Mouse (Mus musculus): Measurements from ENCODE around the gene Kdm4a.

Gene Kdm4a

DNA sequence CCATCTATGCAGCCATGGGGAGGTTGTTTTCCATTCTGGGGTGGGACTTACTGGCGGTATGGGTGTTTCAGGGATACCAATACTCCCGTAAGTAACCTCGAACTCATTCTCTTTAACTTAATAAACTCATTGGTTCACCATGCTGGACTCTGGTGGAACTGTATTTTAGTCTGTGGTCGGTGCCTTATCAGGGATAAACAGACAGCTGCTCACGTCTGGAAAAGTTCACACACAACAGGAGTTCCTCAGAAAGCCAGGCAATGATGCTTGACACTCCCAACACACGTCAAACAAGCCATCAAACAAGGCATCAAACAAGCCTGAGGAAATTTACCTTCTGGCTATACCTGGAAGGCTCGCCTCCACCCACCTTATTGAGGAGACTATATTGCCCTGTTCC, 64.7 kb downstream of the Kdm4a start:
- no peak for DNase-seq

DNA sequence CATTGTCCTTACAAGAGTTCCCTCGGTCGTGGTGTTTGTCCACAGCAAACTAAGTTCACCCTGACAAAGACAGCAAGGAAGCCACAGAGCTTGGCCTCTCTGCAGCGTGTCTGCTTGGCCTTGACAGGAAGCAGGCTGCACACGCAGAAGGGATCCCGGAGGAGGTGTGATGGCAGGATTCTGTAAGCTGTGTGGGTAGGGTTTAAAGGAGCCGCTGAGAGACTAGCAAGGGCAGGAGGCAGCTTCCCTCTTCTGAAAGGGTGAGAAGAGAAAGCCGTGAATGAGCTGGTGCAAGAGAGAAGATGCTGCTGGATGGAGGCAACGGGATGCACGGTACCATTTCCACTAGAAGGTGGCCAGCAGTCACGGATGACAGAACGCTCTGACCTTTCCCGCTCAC, 67.2 kb downstream of the Kdm4a start:
- DNase-seq = peak in 1 of 2 experiments; percentile 15

DNA sequence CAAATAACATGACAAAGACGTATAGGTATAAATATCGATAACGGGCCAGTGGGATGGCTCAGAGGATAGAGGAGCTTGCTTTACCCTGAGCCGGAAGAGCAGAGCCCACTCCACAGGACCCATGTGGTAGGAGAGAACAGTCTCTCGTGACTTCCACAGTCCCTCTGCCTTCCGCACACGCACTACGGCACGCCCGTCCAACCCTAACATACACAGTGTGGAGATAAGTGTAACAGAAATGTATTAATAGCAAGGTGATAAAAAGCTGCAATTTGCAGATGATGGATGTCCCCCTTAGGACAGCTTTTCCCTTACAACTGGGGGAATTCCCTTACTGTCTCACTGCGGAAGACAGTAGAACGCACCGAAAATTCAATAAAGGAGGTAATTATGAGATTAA, 70.2 kb downstream of the Kdm4a start:
- DNase-seq = no peak

DNA sequence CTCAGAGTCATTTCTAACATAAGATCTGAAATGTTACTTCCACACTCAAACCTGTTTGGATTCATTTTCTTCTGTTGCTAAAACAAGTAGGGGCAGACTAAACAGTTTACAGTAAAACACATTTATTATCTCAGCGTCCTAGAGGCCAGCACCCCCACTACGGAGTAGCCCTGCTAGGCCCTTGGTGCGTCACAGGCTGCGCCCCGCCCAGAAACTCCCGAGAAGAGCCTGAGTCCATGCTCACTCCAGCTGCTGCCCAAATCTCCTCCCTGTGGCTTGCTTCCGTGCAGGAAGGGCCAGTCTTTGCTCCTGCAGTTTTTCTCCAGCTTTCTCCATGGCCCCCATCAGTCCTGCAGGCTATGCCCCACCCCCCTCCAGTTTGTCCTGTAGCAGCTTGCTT, 71.1 kb downstream of the Kdm4a start:
- DNase-seq = peak in 1 of 2 experiments; percentile 42

DNA sequence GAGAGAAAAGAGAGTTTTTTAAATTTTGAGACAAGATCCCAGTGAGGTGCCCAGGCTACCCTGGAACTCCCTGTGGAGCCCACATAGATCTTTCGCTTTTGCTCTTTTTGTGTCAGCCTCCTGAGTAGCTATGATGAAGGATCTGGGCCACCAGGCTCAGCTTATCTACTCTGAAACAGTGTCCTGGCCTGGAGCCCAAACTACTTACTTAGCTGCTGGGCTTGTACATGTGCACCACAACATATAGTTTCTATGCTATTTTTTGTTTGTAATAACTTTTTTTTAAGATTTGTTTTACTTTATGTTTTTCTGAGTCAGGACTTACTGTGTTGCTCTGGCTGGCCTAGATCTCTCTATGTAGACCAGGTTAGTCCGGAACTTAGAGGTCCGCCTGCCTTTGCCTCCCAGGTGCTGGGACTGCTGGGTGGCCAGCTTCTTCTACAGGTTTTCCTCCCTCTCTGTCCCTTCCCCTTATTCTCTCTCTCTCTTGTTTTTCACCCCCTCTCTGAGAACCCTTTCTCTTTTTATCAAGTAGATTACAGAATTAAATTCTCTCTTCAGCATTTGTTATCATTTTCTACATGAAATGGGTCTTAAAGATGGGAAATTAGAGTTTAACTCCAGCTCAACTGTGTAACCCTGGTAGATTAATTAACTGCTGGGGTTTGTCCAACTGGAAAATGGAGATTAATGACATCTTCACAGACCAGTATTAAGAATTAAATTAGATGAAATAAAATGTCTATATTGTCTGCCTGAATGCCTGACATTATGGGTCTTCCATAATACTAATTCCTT, 74.4 kb downstream of the Kdm4a start:
- DNase-seq = no peak

DNA sequence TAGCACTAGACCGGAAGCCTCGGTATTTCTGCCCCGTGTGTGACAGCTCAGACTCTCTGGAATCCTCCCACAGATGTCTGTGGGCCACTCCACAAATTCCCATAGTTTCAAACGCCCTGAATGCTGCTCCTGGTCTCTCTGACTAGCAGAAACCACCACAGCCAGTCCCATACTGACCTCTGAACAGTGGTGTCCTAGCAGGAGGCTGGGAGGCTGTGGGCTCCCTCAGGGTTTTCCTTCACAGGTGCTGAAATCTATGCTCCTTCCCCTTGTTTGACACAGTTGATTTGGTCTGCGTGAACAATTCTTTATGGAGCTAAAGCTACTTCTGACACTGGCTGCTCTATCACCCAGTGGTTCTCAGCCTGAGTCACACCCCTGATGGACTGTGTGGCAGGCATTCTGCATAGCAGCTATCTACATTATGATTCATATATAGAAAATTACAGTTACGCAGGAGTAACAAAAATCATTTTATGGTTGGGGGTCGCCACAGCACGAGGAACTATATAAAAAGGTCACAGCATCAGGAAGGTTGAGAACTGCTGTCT, 76.5 kb downstream of the Kdm4a start:
- DNase-seq = no peak

DNA sequence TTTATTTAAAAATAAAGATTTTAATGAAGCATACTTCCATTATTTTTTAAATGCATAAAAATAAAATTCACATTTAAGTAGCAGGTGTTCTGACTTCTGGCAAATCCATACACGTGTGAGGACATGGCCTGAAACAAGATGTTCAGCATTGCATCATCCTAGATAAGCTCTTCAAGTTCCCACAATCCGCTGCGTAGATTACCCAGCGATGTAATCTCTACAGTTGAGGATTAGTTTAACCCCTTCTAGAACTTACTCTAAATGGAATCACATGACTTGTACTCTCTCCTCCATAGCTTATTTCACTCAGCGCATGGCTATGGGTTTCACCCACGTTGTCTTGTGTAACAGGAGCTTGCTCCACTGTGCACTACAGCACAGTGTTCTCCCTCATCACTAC, 78.3 kb downstream of the Kdm4a start:
- no peak for DNase-seq

DNA sequence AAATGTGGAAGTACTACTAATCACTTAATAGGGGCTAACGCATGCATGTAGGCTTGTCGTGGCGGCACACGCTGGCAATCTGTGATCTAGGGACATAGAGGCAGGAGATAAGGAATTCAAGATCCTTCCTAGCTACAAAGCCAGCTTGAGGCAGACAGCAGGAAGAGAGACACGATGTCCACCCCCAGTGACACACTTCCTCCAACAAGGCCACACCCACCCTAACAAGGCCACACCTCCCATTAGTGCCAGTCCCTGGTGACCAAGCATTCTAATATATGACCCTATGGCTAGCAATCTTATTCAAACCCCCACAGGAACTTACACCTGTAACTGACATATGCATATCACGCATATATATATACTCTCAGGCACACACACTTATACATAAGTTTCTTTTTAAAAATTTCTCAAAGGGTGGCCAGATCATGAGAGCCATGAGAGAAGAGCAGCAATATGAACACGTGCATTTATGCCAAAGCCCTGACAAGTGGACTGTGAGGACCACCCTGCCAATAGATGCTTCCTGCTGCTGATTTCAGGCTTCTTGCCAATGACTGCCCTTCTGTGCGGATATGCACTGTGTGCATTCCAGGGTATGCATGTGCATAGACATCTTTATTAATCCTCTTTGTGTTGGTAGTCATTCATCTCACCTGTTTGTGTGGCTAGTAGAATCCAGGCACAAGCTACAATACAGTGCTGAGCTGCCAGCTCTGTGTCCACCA, 80.0 kb downstream of the Kdm4a start:
- no peak for DNase-seq

DNA sequence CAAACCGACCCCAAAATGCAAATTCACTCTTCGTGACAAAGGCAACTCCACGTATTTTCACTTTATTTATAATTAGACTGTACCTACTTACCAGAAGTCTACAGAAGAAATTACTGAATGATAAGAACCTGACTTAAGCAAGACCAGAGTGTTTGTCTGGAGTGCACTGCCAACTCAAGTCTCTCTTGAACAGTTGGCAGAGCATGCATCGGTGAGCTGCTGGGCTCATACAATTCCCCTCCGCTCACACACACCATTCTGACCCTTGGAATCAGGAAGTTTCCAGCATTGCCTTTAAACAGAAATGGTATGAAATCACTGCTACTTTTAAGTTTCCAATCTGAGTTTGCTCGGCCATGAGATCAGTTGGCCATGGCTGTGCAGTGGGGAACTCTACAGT, 81.3 kb downstream of the Kdm4a start:
- DNase-seq = no peak

DNA sequence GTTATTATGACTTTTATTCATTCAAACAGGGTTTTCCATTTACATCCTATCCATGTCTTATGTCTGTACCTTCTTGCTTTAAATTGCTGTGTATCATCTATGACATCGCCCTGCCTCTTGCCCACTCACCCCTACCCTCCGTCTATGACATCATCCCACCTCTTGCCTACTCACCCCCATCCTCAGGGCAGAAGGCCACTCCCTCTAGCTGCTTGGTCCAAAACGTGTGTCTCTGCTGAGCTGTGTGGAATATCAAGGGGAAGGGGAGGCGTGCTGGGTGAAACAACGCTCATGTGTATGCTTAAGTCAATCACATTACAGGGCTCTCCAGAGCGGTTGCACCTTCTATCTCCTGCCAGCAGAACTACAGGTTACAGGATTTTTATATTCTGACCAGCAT, 83.8 kb downstream of the Kdm4a start:
- no peak for DNase-seq

DNA sequence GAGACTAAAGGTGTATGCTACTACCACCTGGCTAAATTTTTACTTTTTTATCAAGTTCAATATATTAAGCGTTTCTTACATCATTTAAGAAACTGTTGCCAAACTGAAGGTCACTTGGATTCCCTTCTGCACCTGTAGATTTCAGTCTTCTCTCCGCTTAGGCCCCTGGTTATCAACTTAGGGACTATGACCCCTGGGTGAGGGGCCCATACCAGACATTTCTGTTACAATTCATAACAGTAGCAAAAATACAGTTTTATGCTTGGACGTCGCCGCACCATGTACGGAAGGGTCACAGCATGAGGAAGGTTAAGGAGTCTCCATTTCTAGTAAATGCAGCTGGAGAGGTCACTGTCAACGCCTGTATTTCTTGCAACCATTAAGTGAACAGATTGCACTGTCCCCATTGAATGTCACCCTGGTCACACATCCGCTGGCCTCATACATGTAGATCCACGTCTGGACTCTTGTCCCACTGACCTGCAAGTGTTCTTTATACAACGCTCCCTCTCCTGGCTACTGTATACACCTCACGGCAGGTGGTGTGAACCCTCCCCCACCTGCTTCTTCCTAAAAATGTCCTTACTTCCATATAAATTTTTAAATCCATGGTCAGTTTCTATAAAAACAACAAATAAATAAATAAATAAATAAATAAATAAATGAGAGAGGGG, 86.9 kb downstream of the Kdm4a start:
- no peak for DNase-seq

DNA sequence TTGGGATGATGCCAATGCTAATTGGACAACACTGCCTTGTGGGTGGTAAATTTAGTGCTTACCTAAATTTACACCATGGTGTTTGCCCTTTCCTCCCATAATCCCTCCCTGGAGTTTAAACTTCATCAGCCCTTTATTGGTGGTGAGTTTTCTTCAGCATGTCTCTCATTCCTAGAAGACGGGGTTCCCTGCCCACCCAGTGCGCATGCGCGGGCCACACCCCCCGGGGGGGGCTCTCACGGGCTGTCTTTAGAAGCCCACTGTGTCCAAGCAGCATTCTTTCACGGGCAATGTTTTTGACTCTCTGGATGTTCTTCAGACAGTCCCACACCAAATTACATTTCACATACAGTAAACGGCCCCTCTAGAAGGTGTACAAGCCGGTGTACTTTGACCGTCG, 89.4 kb downstream of the Kdm4a start:
- no peak for DNase-seq

DNA sequence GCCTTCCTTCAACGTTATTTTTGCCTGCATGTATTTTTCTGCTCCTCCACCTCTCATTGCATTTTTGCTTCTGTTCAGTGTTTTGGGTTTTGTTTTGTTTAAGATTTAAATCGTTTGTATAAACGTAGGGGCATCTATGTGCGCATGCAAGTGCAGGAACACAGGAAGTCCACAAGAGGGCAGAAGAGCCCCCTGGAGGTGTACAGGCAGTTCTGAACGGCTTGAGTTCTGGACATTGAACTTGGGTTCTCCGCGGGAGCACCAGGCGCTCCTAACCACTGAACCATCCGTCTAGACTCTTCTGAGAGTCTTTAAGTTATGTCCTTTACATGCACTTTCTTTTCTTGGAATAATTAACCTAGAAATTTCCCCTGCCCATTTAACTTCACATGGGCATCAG, 89.9 kb downstream of the Kdm4a start:
- peak; percentile 62 to 78 for DNase-seq

DNA sequence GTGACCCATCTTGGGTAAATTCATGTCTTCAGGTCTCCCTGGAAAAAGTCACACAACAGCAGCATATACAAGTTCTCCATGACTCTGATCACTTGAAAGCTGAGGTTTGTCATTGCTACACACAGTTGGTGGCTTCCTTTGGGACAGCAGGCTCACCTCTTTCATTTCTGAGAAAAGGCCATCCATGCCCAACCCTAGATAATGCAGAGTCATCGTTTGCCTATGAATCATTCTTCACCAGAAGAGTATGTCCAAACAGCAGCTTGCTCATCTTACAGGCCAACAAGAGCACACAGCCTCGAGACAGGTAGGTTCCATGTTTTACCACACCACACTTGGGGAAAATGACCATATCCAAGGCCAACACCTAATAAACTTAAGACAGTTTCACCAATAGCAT, 91.1 kb downstream of the Kdm4a start:
- no peak for DNase-seq

All from kidney, postnatal 25 days (tissue).